Mouse (Mus musculus) bone marrow, adult 2 months (tissue): ENCODE data around the gene Synrg.

Source experiments
- CTCF ChIP-seq: fragments of 200-500 bp; IDR thresholded peaks from 2 replicates; pipeline ENCODE4 v1.5.1; 2011; ENCODE audit warnings: low read length, control low read depth; ENCODE audit not compliant: control insufficient read depth, insufficient read depth
- POLR2A ChIP-seq: fragments of 200-500 bp; IDR thresholded peaks from 2 replicates; pipeline ENCODE4 v1.6.1; 2011; ENCODE audit warnings: low read depth, mild to moderate bottlenecking, control low read depth, low read length, borderline replicate concordance; ENCODE audit not compliant: control insufficient read depth

- TF ChIP-seq CTCF (no peak), POLR2A (no peak)
Observed at GRCm38 (mm10) chr11:83932506-83933106, 31.6 kb upstream of the Synrg start.
